Mouse (Mus musculus) 3134 (cell line): ENCODE measurements around the gene Mybpc2.
A peak's percentile ranks its signal among the peaks of the same experiment; 100 is the strongest.

Source experiments
- DNase-seq: peaks from one replicate; pipeline ENCODE4 v3.0.0-alpha.2; 2011; ENCODE audit warnings: low spot score; ENCODE audit not compliant: insufficient read length; ENCODE audit errors: extremely low read depth

Mybpc2 gene

GRCm38 (mm10) chr7:44486927-44487575 lies 37.4 kb downstream of the Mybpc2 start:
- no peak for DNase-seq

GRCm38 (mm10) chr7:44485572-44486195 lies 38.8 kb downstream of the Mybpc2 start:
- no peak for DNase-seq

DNA sequence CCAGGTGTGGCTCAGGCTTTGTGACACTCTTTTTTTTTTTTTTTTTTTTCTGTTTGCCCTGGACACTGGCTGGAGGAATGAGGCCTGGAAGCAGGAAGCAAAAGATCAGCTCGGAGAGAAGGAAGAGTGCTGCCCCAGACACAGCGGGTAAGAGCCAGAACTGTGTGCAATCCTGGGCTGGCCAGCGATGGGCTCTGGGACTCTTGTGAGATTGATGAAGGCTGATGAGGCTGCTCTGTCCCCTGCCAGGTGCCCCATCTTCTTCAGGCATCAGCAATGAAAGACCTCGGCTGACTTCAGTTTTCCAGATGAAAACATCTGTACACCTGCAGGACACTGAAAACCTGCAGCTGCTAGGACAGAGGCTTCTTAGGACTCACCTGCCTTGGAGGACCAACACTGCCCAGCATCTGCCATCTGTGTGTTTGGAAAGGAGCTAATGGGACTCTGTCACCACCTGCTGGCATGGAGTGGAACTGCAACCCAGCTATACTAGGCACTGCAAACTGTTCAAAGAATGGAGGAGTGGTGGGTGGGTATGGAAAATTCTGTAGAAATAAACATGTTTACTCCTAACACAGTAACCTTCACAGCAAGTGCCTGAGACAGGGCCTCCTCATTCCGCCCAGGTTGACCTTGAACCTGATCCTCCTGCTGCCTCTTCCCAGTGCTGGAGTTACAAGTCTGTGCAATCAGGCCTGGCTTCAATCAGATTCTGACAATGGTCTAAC lies 39.5 kb downstream of the Mybpc2 start:
- no peak for DNase-seq

- DNase-seq: no peak
Measured at GRCm38 (mm10) chr7:44484109-44484508, 40.3 kb downstream of the Mybpc2 start.

GRCm38 (mm10) chr7:44482836-44483435 lies 41.5 kb downstream of the Mybpc2 start:
- no peak for DNase-seq

DNA sequence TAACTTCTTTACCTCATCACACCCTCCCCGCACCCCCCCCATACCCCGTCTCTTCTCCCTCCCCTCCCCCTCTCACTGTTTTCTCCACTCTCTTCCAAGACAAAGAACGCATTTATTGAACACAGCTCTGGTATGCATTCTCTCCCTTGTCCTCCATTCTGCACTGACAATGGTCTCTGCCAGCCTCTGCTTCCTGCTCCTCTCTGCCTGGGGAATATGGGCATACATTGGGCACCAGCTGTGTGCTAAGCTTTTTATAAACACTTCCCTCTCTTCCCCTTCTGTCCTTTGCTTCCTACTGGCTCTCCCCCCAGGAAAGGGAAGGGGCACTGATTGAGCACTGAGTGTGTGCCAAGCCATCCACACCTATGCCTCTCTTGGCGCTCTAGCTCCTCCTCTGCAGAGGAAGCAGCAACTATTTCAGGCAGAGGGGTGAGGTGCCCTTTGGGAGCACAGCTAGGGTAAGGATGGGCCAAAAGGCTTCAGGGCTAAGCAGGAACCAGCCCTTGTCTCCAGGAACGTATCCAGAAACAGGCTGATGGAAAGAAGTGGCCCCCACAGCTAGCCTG lies 49.3 kb downstream of the Mybpc2 start:
- DNase-seq: no peak

GRCm38 (mm10) chr7:44474419-44474818 lies 50.0 kb downstream of the Mybpc2 start:
- DNase-seq: peak; percentile 64

- DNase-seq: no peak
Measured at GRCm38 (mm10) chr7:44472961-44473646, 51.4 kb downstream of the Mybpc2 start.

- DNase-seq: no peak
Measured at GRCm38 (mm10) chr7:44472558-44472885, 51.9 kb downstream of the Mybpc2 start.

DNA sequence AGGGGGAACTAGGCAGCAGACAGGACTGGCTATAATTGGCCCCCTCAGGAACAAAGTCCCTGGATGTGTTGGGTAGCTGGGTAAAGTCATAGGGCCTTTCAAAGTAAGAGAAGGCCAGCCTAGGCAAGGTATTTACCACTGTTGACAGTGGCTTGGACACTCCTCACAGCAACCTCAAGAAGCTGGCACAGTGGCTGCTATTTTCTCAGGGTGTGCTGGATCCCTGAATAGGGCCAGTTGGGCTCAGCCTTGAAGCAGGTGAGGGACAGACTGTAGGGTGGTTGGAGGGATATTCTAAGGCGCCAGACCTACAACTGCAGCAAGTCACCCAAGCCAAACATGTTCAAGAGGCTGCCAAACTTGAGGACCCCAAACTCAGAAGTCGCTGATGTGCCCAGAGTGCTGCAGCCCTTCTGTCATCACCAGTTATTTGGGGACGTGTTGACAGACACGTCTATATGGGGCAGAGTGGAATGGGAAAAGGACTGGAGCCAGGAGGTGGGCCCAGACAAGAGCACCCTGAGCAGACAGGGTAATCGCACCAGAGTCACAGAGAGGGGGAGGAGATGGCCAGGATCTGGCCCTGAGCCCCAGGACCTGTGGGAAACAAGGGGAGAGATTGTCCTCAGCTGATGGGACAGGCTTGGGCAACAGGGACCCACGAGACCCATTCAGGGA lies 52.4 kb downstream of the Mybpc2 start:
- no peak for DNase-seq

GRCm38 (mm10) chr7:44470696-44471612 lies 53.5 kb downstream of the Mybpc2 start:
- DNase-seq: no peak

- DNase-seq: no peak
Measured at GRCm38 (mm10) chr7:44469677-44470675, 54.5 kb downstream of the Mybpc2 start.

DNA sequence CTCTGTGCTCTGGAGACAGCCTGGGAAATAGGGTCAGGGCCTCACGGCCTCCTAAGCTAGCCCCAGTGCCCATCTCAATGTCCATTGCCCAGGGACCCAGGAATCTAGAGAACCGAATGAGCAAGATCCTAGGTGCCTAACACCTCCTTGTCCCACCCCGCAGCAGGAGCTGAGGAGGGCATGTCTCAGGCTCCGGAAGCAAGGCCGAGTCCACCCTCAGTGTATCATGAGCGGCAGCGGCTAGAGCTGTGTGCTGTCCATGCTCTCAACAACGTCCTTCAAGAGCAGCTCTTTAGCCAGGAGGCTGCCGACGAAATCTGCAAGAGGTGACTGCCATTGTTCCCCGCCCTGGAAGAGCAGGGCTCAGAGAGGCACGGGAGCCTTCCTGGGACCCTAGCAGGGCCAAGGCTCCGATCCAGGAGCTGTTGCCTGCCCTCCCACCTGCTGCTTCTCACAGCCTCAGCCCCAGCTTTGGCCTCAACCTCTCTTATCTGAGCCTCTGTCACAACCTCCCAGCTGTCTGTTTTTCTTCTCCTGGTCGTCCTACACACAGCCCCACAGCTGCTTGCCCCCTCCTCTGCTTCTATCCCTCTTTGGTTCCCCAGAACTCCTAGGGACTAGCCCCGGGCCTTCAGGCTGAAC lies 55.7 kb downstream of the Mybpc2 start:
- no peak for DNase-seq

DNA sequence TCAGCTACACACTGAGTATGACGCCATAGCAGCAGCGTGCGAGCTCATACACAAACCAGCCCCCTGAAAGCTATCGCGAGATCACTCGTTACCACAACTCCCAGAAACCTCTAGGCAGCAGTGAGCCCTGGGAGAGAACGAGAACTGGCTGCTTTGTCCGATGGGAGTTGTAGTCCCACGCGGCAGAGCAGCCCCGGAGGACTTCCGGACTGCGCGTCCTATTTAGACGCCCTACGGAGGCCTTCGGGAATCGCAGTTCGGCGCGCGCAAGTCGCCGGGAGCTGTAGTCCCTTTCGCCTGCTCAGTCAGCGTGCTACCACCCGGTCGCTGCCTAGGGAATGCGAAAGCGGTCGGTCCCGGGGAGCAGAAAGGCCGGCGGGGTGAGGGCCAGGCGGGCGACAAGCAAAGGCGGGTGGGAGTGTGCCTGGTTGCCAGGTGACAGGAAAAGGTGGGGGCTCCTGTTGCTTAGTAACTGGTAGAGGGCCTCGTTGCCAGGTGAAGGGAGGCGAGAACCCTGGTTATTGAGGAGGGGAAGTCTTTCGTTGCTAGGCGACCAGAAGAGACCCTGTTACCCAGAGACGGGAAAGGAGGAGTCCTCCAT lies 56.5 kb downstream of the Mybpc2 start, which contains the start of gene Josd2:
Josd2 (plus strand) TSS at position 170 of the 601 bp plus-strand sequence.
- peak; percentile 92 for DNase-seq

GRCm38 (mm10) chr7:44466888-44467311 lies 57.6 kb downstream of the Mybpc2 start:
- DNase-seq: no peak

- no peak for DNase-seq
Measured at GRCm38 (mm10) chr7:44466006-44466887, 58.2 kb downstream of the Mybpc2 start.
